ENCODE assay signal across 33 mouse cellular contexts in the genomic region with DNA sequence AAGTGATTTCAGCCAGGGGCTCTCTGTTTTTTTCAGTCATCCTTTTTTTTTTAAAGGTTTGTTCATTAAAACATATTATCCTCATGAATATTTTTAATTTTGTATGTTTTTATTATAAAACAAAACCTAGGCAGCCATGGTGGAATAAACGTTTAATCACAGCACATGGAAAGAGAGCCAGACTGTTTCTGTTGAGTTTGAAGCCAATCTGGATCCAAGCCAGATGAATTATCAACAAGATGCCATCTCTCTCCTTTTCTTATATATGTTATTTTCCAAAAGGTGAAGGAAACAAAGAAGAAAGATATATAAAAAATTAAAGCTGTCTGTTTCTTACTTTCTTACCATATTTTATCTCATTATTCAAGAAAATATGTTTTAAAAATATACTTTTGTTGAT.
"Had no signal": no experiment of that assay in that cellular context is flagged by ENCODE, and none has a peak within 500 bp of the region (broad histone marks: within the 10 kb centered on the region; RNA-seq: fewer than 3 reads in every experiment).

No protein-coding gene starts in this region.

- H3K4me3 ChIP-seq: heart, embryonic 13.5 days; heart, embryonic 15.5 days; hindbrain, embryonic 10.5 days; hindbrain, embryonic 12.5 days; hindbrain, embryonic 13.5 days; hindbrain, embryonic 15.5 days; intestine, embryonic 15.5 days; kidney, embryonic 15.5 days; layer of hippocampus, adult 2 months; left cerebral cortex, adult 2 months had no signal

- H3K4me1 ChIP-seq: heart, embryonic 15.5 days; hindbrain, embryonic 10.5 days; hindbrain, embryonic 12.5 days; hindbrain, embryonic 13.5 days; hindbrain, embryonic 15.5 days; intestine, embryonic 15.5 days; kidney, embryonic 15.5 days had no signal

- H3K36me3 ChIP-seq: heart, embryonic 13.5 days; heart, embryonic 15.5 days; hindbrain, embryonic 10.5 days; hindbrain, embryonic 12.5 days; hindbrain, embryonic 13.5 days; hindbrain, embryonic 15.5 days; intestine, embryonic 15.5 days; kidney, embryonic 15.5 days had no signal

- H3K4me2 ChIP-seq: heart, embryonic 13.5 days; heart, embryonic 15.5 days; hindbrain, embryonic 12.5 days; hindbrain, embryonic 13.5 days; hindbrain, embryonic 14.5 days; hindbrain, embryonic 15.5 days; intestine, embryonic 15.5 days; kidney, embryonic 15.5 days had no signal

- H3K27me3 ChIP-seq: heart, embryonic 13.5 days; heart, embryonic 15.5 days; hindbrain, embryonic 12.5 days; hindbrain, embryonic 13.5 days; hindbrain, embryonic 15.5 days; intestine, embryonic 15.5 days; kidney, embryonic 15.5 days had no signal

- H3K9ac ChIP-seq: heart, embryonic 13.5 days; heart, embryonic 15.5 days; hindbrain, embryonic 12.5 days; hindbrain, embryonic 13.5 days; hindbrain, embryonic 14.5 days; hindbrain, embryonic 15.5 days; intestine, embryonic 15.5 days; kidney, embryonic 15.5 days had no signal

- DNase-seq: heart, postnatal 10 days; heart, postnatal 14 days; heart, postnatal 36 days; heart, postnatal 4 days; kidney, adult 11 months; kidney, adult 18-20 months; kidney, adult 2 months; kidney, adult 8-10 months; kidney, adult 9 months; kidney, postnatal 10 days; kidney, postnatal 14 days; kidney, postnatal 25 days; kidney, postnatal 36 days; kidney, postnatal 4 days; layer of hippocampus, adult 9-11 months; layer of hippocampus, postnatal 36 days had no signal

- H3K9me3 ChIP-seq: heart, embryonic 13.5 days; heart, embryonic 15.5 days; hindbrain, embryonic 10.5 days; hindbrain, embryonic 12.5 days; hindbrain, embryonic 13.5 days; hindbrain, embryonic 15.5 days; intestine, embryonic 15.5 days; kidney, embryonic 15.5 days had no signal

- H3K27ac ChIP-seq: heart, embryonic 13.5 days; heart, embryonic 15.5 days; hindbrain, embryonic 10.5 days; hindbrain, embryonic 12.5 days; hindbrain, embryonic 13.5 days; hindbrain, embryonic 14.5 days; hindbrain, embryonic 15.5 days; hindbrain, postnatal 0 days; intestine, embryonic 15.5 days; kidney, embryonic 15.5 days; kidney, postnatal 0 days; layer of hippocampus, adult 2 months; left cerebral cortex, adult 2 months had no signal

- ATAC-seq: hindbrain, embryonic 16.5 days; hindbrain, postnatal 0 days; inflammation-experienced regulatory T-cells, adult 6 months; intestine, embryonic 15.5 days; intestine, embryonic 16.5 days; intestine, postnatal 0 days had no signal
